Mouse (Mus musculus) hindbrain, embryonic 14.5 days (tissue): ENCODE measurements around the gene Nubp2. TPM values are rescaled to one million over a fixed set of nuclear protein-coding genes. Genes with fewer than 3 reads are reported as not detected.

Experiments used
- ATAC-seq: fragments of 200-750 bp; cut with Nextera tagmentation; 2 replicates; pipeline ENCODE4 v1.8.0; 2017; ENCODE audit warnings: moderate number of reproducible peaks, mild to moderate bottlenecking, moderate TSS enrichment, moderate library complexity; ENCODE audit not compliant: low FRiP score
- DNase-seq: peaks from one replicate; pipeline ENCODE4 v3.0.0-alpha.2; 2015; ENCODE audit warnings: low spot score
- H3K27ac ChIP-seq: fragments of 300-500 bp; sonication (generic); 2 replicates; pipeline ENCODE4 v1.5.1; 2014; ENCODE audit warnings: mild to moderate bottlenecking, moderate library complexity
- H3K27me3 ChIP-seq: fragments of 300-500 bp; sonication (generic); 2 replicates; pipeline ENCODE4 v1.6.1; 2014; ENCODE audit warnings: mild to moderate bottlenecking, low read length, mixed read lengths; ENCODE audit not compliant: control insufficient read depth, insufficient read depth
- H3K36me3 ChIP-seq: fragments of 300-500 bp; sonication (generic); replicated peaks from 2 replicates; pipeline ENCODE4 v1.6.1; 2014; ENCODE audit not compliant: control insufficient read depth, insufficient read depth
- H3K4me1 ChIP-seq: fragments of 300-500 bp; sonication (generic); replicated peaks from 2 replicates; pipeline ENCODE4 v1.6.1; 2014; ENCODE audit warnings: antibody characterized with exemption, low read length, mixed read lengths; ENCODE audit not compliant: control insufficient read depth, insufficient read depth
- H3K4me2 ChIP-seq: fragments of 300-500 bp; sonication (generic); replicated peaks from 2 replicates; pipeline ENCODE4 v1.6.1; 2014; ENCODE audit warnings: mild to moderate bottlenecking, moderate library complexity
- H3K4me3 ChIP-seq: fragments of 300-500 bp; sonication (generic); replicated peaks from 2 replicates; pipeline ENCODE4 v1.5.1; 2014; ENCODE audit warnings: mild to moderate bottlenecking, low read length
- H3K9ac ChIP-seq: fragments of 300-500 bp; sonication (generic); 2 replicates; pipeline ENCODE4 v1.6.1; 2014
- H3K9me3 ChIP-seq: fragments of 300-500 bp; sonication (generic); 2 replicates; pipeline ENCODE4 v1.6.1; 2016; ENCODE audit warnings: low read length; ENCODE audit not compliant: control insufficient read depth
- WGBS: fragments of 180-500 bp; shearing (Covaris S2); extraction: QIAGEN DNeasy Blood & Tissue Kit; methylation state at CpG from one replicate; pipeline ENCODE4 v1.1.7; 2014; 5-methylcytosine and 5-hydroxymethylcytosine counted together
- polyA plus RNA-seq: library from polyadenylated mRNA; unstranded; fragments of >200 nt; fragmentation: Nextera tagmentation; extraction: Ambion mirVana; gene quantifications from 2 replicates; pipeline ENCODE4 v1.2.1, GENCODE M21; 2014

Gene Nubp2
- polyA plus RNA-seq, 1 experiment from 2014 or later, result 72.8 TPM

GRCm38 (mm10) chr17:24856589-24856988 lies 29.6 kb downstream of the Nubp2 start:
- Histone ChIP-seq H3K9ac (no peak overlapping the region), H3K9me3 (no peaks in the 10 kb centered on the region), H3K4me2 (no peak overlapping the region), H3K27ac (no peak overlapping the region), H3K4me1 (no peaks in the 10 kb centered on the region), H3K36me3 (peaks cover 50% of the 10 kb centered on the region), H3K4me3 (no peak overlapping the region), H3K27me3 (no peaks in the 10 kb centered on the region)
- 89% methylated on average over 13 of the region's 13 CpGs for WGBS
- no peak for ATAC-seq
- no peak for DNase-seq

GRCm38 (mm10) chr17:24855838-24856464 lies 30.2 kb downstream of the Nubp2 start:
- no peaks in the 10 kb centered on the region for H3K27me3 ChIP-seq
- peaks cover 4% of the 10 kb centered on the region; the same call in 1 of the 2 replicates for H3K4me1 ChIP-seq
- no peak for ATAC-seq
- no peak overlapping the region for H3K4me3 ChIP-seq
- no peak for DNase-seq
- H3K9me3 ChIP-seq, result no peaks in the 10 kb centered on the region
- H3K4me2 ChIP-seq, result no peak overlapping the region
- peaks cover 43% of the 10 kb centered on the region for H3K36me3 ChIP-seq
- no peak overlapping the region for H3K27ac ChIP-seq
- H3K9ac ChIP-seq, result no peak overlapping the region
- WGBS, result 83% methylated on average over 3 of the region's 3 CpGs

- H3K4me2 ChIP-seq, result peak overlapping the region; percentile 94
Measured at GRCm38 (mm10) chr17:24851381-24852125, 34.6 kb downstream of the Nubp2 start.

GRCm38 (mm10) chr17:24850773-24851127 lies 35.4 kb downstream of the Nubp2 start:
- 1% methylated on average over 20 of the region's 20 CpGs for WGBS
- H3K4me3 ChIP-seq, result peak overlapping the region; percentile 63
- no peaks in the 10 kb centered on the region for H3K9me3 ChIP-seq
- H3K4me1 ChIP-seq, result peaks cover 20% of the 10 kb centered on the region
- H3K36me3 ChIP-seq, result peaks cover 28% of the 10 kb centered on the region
- DNase-seq (no peak), ATAC-seq (no peak)
- H3K4me2 ChIP-seq, result peak overlapping the region; percentile 94
- peak overlapping the region; percentile 3; the same call in 1 of the 2 replicates for H3K27ac ChIP-seq
- peak overlapping the region; percentile 60 for H3K9ac ChIP-seq
- H3K27me3 ChIP-seq, result no peaks in the 10 kb centered on the region

More at GRCm38 (mm10) chr17:24851381-24852125, 34.6 kb downstream of the Nubp2 start:
- Histone ChIP-seq H3K4me1 (peaks cover 20% of the 10 kb centered on the region), H3K9me3 (no peaks in the 10 kb centered on the region), H3K4me3 (peak overlapping the region; percentile 63), H3K27me3 (no peaks in the 10 kb centered on the region), H3K9ac (peak overlapping the region; percentile 60), H3K36me3 (peaks cover 30% of the 10 kb centered on the region), H3K27ac (no peak overlapping the region)
- ATAC-seq (no peak), DNase-seq (no peak)
- WGBS, result 83% methylated on average over 10 of the region's 10 CpGs

GRCm38 (mm10) chr17:24850065-24850772 lies 35.9 kb downstream of the Nubp2 start, which contains the start of gene Fahd1:
Fahd1 (minus strand) TSS chr17:24850364.
- peaks cover 25% of the 10 kb centered on the region for H3K36me3 ChIP-seq
- peak within 1 kb of the TSS; percentile 81 for H3K9ac ChIP-seq
- peak within 1 kb of the TSS; percentile 63 for H3K4me3 ChIP-seq
- DNase-seq, result peak; percentile 93
- H3K27me3 ChIP-seq, result no peaks in the 10 kb centered on the region
- ATAC-seq, result peak; percentile 100
- H3K4me1 ChIP-seq, result peaks cover 20% of the 10 kb centered on the region
- WGBS, result 0% methylated on average over 58 of the region's 58 CpGs
- H3K4me2 ChIP-seq, result peak within 1 kb of the TSS; percentile 94
- peak within 1 kb of the TSS; percentile 93 for H3K27ac ChIP-seq
- H3K9me3 ChIP-seq, result no peaks in the 10 kb centered on the region

- peak overlapping the region; percentile 94 for H3K4me2 ChIP-seq
- WGBS, result under 1% methylated on average over 21 of the region's 21 CpGs
- H3K27ac ChIP-seq, result peak overlapping the region; percentile 93
- no peak for DNase-seq
- no peaks in the 10 kb centered on the region for H3K27me3 ChIP-seq
- peaks cover 20% of the 10 kb centered on the region for H3K4me1 ChIP-seq
- H3K4me3 ChIP-seq, result peak overlapping the region; percentile 63
- peaks cover 21% of the 10 kb centered on the region for H3K36me3 ChIP-seq
- peak; percentile 59; the same call in 1 of the 2 replicates for ATAC-seq
- peak overlapping the region; percentile 81 for H3K9ac ChIP-seq
- no peaks in the 10 kb centered on the region for H3K9me3 ChIP-seq
Measured at GRCm38 (mm10) chr17:24849733-24850064, 36.5 kb downstream of the Nubp2 start.

- H3K4me1 ChIP-seq, result peaks cover 20% of the 10 kb centered on the region
- peak overlapping the region; percentile 94 for H3K4me2 ChIP-seq
- DNase-seq, result no peak
- 0 out of 2 replicates have a peak overlapping the region, but pooled peaks have one; percentile 81 for H3K9ac ChIP-seq
- no peaks in the 10 kb centered on the region for H3K9me3 ChIP-seq
- no peaks in the 10 kb centered on the region for H3K27me3 ChIP-seq
- no peak for ATAC-seq
- H3K27ac ChIP-seq, result no peak overlapping the region
- H3K36me3 ChIP-seq, result peaks cover 10% of the 10 kb centered on the region
- peak overlapping the region; percentile 63 for H3K4me3 ChIP-seq
Measured at GRCm38 (mm10) chr17:24848600-24849031, 37.5 kb downstream of the Nubp2 start.

GRCm38 (mm10) chr17:24847386-24847785 lies 38.8 kb downstream of the Nubp2 start:
- no peaks in the 10 kb centered on the region for H3K9me3 ChIP-seq
- H3K9ac ChIP-seq, result no peak overlapping the region
- no peak overlapping the region for H3K27ac ChIP-seq
- DNase-seq (no peak), ATAC-seq (no peak)
- 98% methylated on average over 1 of the region's 1 CpGs for WGBS
- no peak overlapping the region for H3K4me2 ChIP-seq
- peaks cover 20% of the 10 kb centered on the region for H3K4me1 ChIP-seq
- no peak overlapping the region for H3K4me3 ChIP-seq
- H3K36me3 ChIP-seq, result no peaks in the 10 kb centered on the region
- no peaks in the 10 kb centered on the region; the same call in 1 of the 2 replicates for H3K27me3 ChIP-seq

- DNase-seq, result no peak
- H3K4me1 ChIP-seq, result peaks cover 13% of the 10 kb centered on the region
- no peak overlapping the region for H3K9ac ChIP-seq
- H3K36me3 ChIP-seq, result no peaks in the 10 kb centered on the region
- peaks cover 5% of the 10 kb centered on the region for H3K27me3 ChIP-seq
- no peak overlapping the region for H3K27ac ChIP-seq
- no peak for ATAC-seq
- no peak overlapping the region for H3K4me2 ChIP-seq
- 60% methylated on average over 9 of the region's 9 CpGs for WGBS
- no peak overlapping the region for H3K4me3 ChIP-seq
- H3K9me3 ChIP-seq, result no peaks in the 10 kb centered on the region
Measured at GRCm38 (mm10) chr17:24844525-24844924, 41.6 kb downstream of the Nubp2 start.
